Mouse (Mus musculus) WW6 (cell line): Measurements from ENCODE around the gene Gm20517.
A peak's percentile ranks its signal among the peaks of the same experiment; 100 is the strongest.

Source experiments
- DNase-seq: peaks from one replicate; pipeline ENCODE4 v3.0.0-alpha.2; 2013; ENCODE audit warnings: low read depth, low spot score

The Gm20517 gene

GRCm38 (mm10) chr17:47678238-47678637 is 66.8 kb downstream of the Gm20517 start:
- no peak for DNase-seq

GRCm38 (mm10) chr17:47678702-47679101 is 67.3 kb downstream of the Gm20517 start:
- DNase-seq = no peak

GRCm38 (mm10) chr17:47682836-47683235 is 71.4 kb downstream of the Gm20517 start:
- no peak for DNase-seq

- peak; percentile 94 for DNase-seq
Measured at GRCm38 (mm10) chr17:47687409-47688343, 76.3 kb downstream of the Gm20517 start.

- DNase-seq = no peak
Measured at GRCm38 (mm10) chr17:47688344-47688607, 76.9 kb downstream of the Gm20517 start, which contains the start of gene Tomm6. TSS of gene Tomm6 (minus strand) at chr17:47688386.

GRCm38 (mm10) chr17:47688608-47689575 is 77.5 kb downstream of the Gm20517 start, which contains the start of gene Frs3:
TSS of gene Frs3 (plus strand) at chr17:47689030.
- no peak for DNase-seq

- no peak for DNase-seq
Measured at GRCm38 (mm10) chr17:47689894-47690293, 78.5 kb downstream of the Gm20517 start.

- DNase-seq = no peak
Measured at GRCm38 (mm10) chr17:47691650-47692049, 80.3 kb downstream of the Gm20517 start.

GRCm38 (mm10) chr17:47693671-47694441 is 82.5 kb downstream of the Gm20517 start:
- DNase-seq = no peak

GRCm38 (mm10) chr17:47694442-47694502 is 82.9 kb downstream of the Gm20517 start, which contains the start of gene Gm21981:
TSS of gene Gm21981 (minus strand) at chr17:47694455.
- DNase-seq = no peak

- no peak for DNase-seq
Measured at GRCm38 (mm10) chr17:47694503-47695336, 83.3 kb downstream of the Gm20517 start, which contains the start of gene Prickle4. TSS of gene Prickle4 (minus strand) at chr17:47694736.

GRCm38 (mm10) chr17:47695337-47695710 is 83.9 kb downstream of the Gm20517 start:
- DNase-seq = no peak

GRCm38 (mm10) chr17:47698156-47698555 is 86.8 kb downstream of the Gm20517 start:
- DNase-seq = no peak

- no peak for DNase-seq
Measured at GRCm38 (mm10) chr17:47699055-47699454, 87.7 kb downstream of the Gm20517 start.

- no peak for DNase-seq
Measured at GRCm38 (mm10) chr17:47701793-47702192, 90.4 kb downstream of the Gm20517 start.

GRCm38 (mm10) chr17:47702548-47703345 is 91.4 kb downstream of the Gm20517 start:
- no peak for DNase-seq

GRCm38 (mm10) chr17:47703556-47703955 is 92.2 kb downstream of the Gm20517 start:
- DNase-seq = no peak

- DNase-seq = no peak
Measured at GRCm38 (mm10) chr17:47704692-47705091, 93.3 kb downstream of the Gm20517 start.

- no peak for DNase-seq
Measured at GRCm38 (mm10) chr17:47706196-47706595, 94.8 kb downstream of the Gm20517 start.

- no peak for DNase-seq
Measured at GRCm38 (mm10) chr17:47707961-47708360, 96.6 kb downstream of the Gm20517 start.
